Mouse (Mus musculus) hindlimb bud, embryonic 11.5 days (tissue): ENCODE measurements around the gene Eif4g3.
A peak's percentile ranks its signal among the peaks of the same experiment; 100 is the strongest.

Experiments
- DNase-seq: peaks from one replicate; pipeline ENCODE4 v3.0.0-alpha.2; 2012; ENCODE audit warnings: low read depth, low spot score; ENCODE audit errors: extremely low spot score

The Eif4g3 gene

GRCm38 (mm10) chr4:138216891-138217392 is 224.1 kb downstream of the Eif4g3 start:
- peak; percentile 86 for DNase-seq

GRCm38 (mm10) chr4:138217441-138217840 is 224.6 kb downstream of the Eif4g3 start:
- DNase-seq: no peak

GRCm38 (mm10) chr4:138217951-138218685 is 225.3 kb downstream of the Eif4g3 start:
- no peak for DNase-seq

GRCm38 (mm10) chr4:138219331-138219730 is 226.5 kb downstream of the Eif4g3 start:
- DNase-seq: no peak

GRCm38 (mm10) chr4:138220761-138221160 is 227.9 kb downstream of the Eif4g3 start:
- no peak for DNase-seq

GRCm38 (mm10) chr4:138221406-138221805 is 228.6 kb downstream of the Eif4g3 start:
- no peak for DNase-seq

- DNase-seq: no peak
Measured at GRCm38 (mm10) chr4:138222396-138222795, 229.6 kb downstream of the Eif4g3 start.

- DNase-seq: no peak
Measured at GRCm38 (mm10) chr4:138223623-138224022, 230.8 kb downstream of the Eif4g3 start.

- DNase-seq: no peak
Measured at GRCm38 (mm10) chr4:138246756-138247665, 254.2 kb downstream of the Eif4g3 start.

GRCm38 (mm10) chr4:138250088-138250960 is 257.5 kb downstream of the Eif4g3 start, which contains the start of the genes Sh2d5 and Kif17:
TSS of gene Sh2d5 (plus strand) at chr4:138250403.
TSS of gene Kif17 (plus strand) at chr4:138250435.
- no peak for DNase-seq

- DNase-seq: no peak
Measured at GRCm38 (mm10) chr4:138251819-138252218, 259.0 kb downstream of the Eif4g3 start.

- DNase-seq: no peak
Measured at GRCm38 (mm10) chr4:138252231-138252630, 259.4 kb downstream of the Eif4g3 start.

- DNase-seq: no peak
Measured at GRCm38 (mm10) chr4:138257116-138257687, 264.4 kb downstream of the Eif4g3 start.
